Mouse (Mus musculus) ovary, postnatal 14 days (tissue): ENCODE measurements around the gene Serinc5.
A peak's percentile ranks its signal among the peaks of the same experiment; 100 is the strongest.

ENCODE experiments used
- DNase-seq: peaks from one replicate; pipeline ENCODE4 v3.0.0; 2022; ENCODE audit warnings: low spot score

Serinc5 gene

GRCm38 (mm10) chr13:92615201-92615600 is 4.3 kb downstream of the Serinc5 start:
- no peak for DNase-seq

GRCm38 (mm10) chr13:92616459-92616858 is 5.6 kb downstream of the Serinc5 start:
- no peak for DNase-seq

- DNase-seq = no peak
Observed at GRCm38 (mm10) chr13:92626196-92626595, 15.3 kb downstream of the Serinc5 start.

- DNase-seq = no peak
Observed at GRCm38 (mm10) chr13:92626725-92627124, 15.8 kb downstream of the Serinc5 start.

GRCm38 (mm10) chr13:92629509-92629908 is 18.6 kb downstream of the Serinc5 start:
- no peak for DNase-seq

GRCm38 (mm10) chr13:92631450-92631849 is 20.6 kb downstream of the Serinc5 start:
- no peak for DNase-seq

- DNase-seq = no peak
Observed at GRCm38 (mm10) chr13:92632550-92632949, 21.7 kb downstream of the Serinc5 start.

GRCm38 (mm10) chr13:92635040-92635439 is 24.1 kb downstream of the Serinc5 start:
- DNase-seq = no peak

GRCm38 (mm10) chr13:92636226-92636909 is 25.5 kb downstream of the Serinc5 start:
- no peak for DNase-seq

GRCm38 (mm10) chr13:92636910-92637275 is 26.0 kb downstream of the Serinc5 start:
- DNase-seq = peak; percentile 44

- no peak for DNase-seq
Observed at GRCm38 (mm10) chr13:92639093-92640014, 28.5 kb downstream of the Serinc5 start.

- DNase-seq = no peak
Observed at GRCm38 (mm10) chr13:92644199-92644598, 33.3 kb downstream of the Serinc5 start.

GRCm38 (mm10) chr13:92644753-92645152 is 33.9 kb downstream of the Serinc5 start:
- DNase-seq = no peak

GRCm38 (mm10) chr13:92647695-92648094 is 36.8 kb downstream of the Serinc5 start:
- DNase-seq = no peak

- no peak for DNase-seq
Observed at GRCm38 (mm10) chr13:92649111-92649510, 38.2 kb downstream of the Serinc5 start.

GRCm38 (mm10) chr13:92650956-92651355 is 40.1 kb downstream of the Serinc5 start:
- DNase-seq = no peak

GRCm38 (mm10) chr13:92652498-92652897 is 41.6 kb downstream of the Serinc5 start:
- DNase-seq = no peak

- no peak for DNase-seq
Observed at GRCm38 (mm10) chr13:92653283-92653682, 42.4 kb downstream of the Serinc5 start.

- DNase-seq = no peak
Observed at GRCm38 (mm10) chr13:92656815-92657513, 46.1 kb downstream of the Serinc5 start.

- no peak for DNase-seq
Observed at GRCm38 (mm10) chr13:92659611-92660010, 48.7 kb downstream of the Serinc5 start.

GRCm38 (mm10) chr13:92662555-92663286 is 51.8 kb downstream of the Serinc5 start:
- no peak for DNase-seq

- no peak for DNase-seq
Observed at GRCm38 (mm10) chr13:92665008-92665407, 54.1 kb downstream of the Serinc5 start.
